Mouse (Mus musculus): ENCODE measurements around the gene Enthd1. TPM values are rescaled to one million over a fixed set of nuclear protein-coding genes. Genes with fewer than 3 reads are reported as not detected.
A peak's percentile ranks its signal among the peaks of the same experiment; 100 is the strongest.

Gene Enthd1
- polyA plus RNA-seq, 1 experiment = not detected

- DNase-seq = no peak
- no peak overlapping the region for H3K4me3 ChIP-seq (replicated peaks; ENCODE audit: insufficient read depth, low read depth, low read length)
- no peak overlapping the region for H3K27ac ChIP-seq (ENCODE audit: insufficient read depth, low read length)
- WGBS = 11% methylated on average over 9 of the region's 9 CpGs
- no peaks in the 10 kb centered on the region for H3K4me1 ChIP-seq (ENCODE audit: control insufficient read depth, insufficient read depth, low read length)
- H3K27me3 ChIP-seq (ENCODE audit: control insufficient read depth, insufficient read depth, low read length) = no peaks in the 10 kb centered on the region
- TF ChIP-seq POLR2A (IDR thresholded peaks at IDR 0.05; ENCODE audit: borderline replicate concordance, insufficient read depth, low read length) = no peak
- TF ChIP-seq CTCF (IDR thresholded peaks at IDR 0.05; ENCODE audit: borderline replicate concordance, insufficient read depth, low read depth, low read length) = no peak
Observed at GRCm38 (mm10) chr15:80462106-80462505, 102.8 kb downstream of the Enthd1 start.

- Histone ChIP-seq H3K27ac (ENCODE audit: insufficient read depth, low read length) (no peak overlapping the region), H3K4me3 (replicated peaks; ENCODE audit: insufficient read depth, low read depth, low read length) (no peak overlapping the region), H3K4me1 (ENCODE audit: control insufficient read depth, insufficient read depth, low read length) (no peaks in the 10 kb centered on the region), H3K27me3 (ENCODE audit: control insufficient read depth, insufficient read depth, low read length) (no peaks in the 10 kb centered on the region)
- no peak for DNase-seq
- TF ChIP-seq POLR2A (IDR thresholded peaks at IDR 0.05; ENCODE audit: borderline replicate concordance, insufficient read depth, low read length) (no peak), CTCF (IDR thresholded peaks at IDR 0.05; ENCODE audit: borderline replicate concordance, insufficient read depth, low read depth, low read length) (no peak)
- WGBS = 81% methylated on average over 2 of the region's 2 CpGs
Observed at GRCm38 (mm10) chr15:80461446-80461845, 103.5 kb downstream of the Enthd1 start.

GRCm38 (mm10) chr15:80460011-80460410, 104.9 kb downstream of the Enthd1 start:
- no peak for DNase-seq
- Histone ChIP-seq H3K27ac (ENCODE audit: insufficient read depth, low read length) (no peak overlapping the region), H3K27me3 (ENCODE audit: control insufficient read depth, insufficient read depth, low read length) (no peaks in the 10 kb centered on the region), H3K4me1 (ENCODE audit: control insufficient read depth, insufficient read depth, low read length) (no peaks in the 10 kb centered on the region), H3K4me3 (replicated peaks; ENCODE audit: insufficient read depth, low read depth, low read length) (no peak overlapping the region)
- TF ChIP-seq CTCF (IDR thresholded peaks at IDR 0.05; ENCODE audit: borderline replicate concordance, insufficient read depth, low read depth, low read length) (no peak), POLR2A (IDR thresholded peaks at IDR 0.05; ENCODE audit: borderline replicate concordance, insufficient read depth, low read length) (no peak)
- WGBS = 76% methylated on average over 9 of the region's 9 CpGs

GRCm38 (mm10) chr15:80457984-80458383, 107.0 kb downstream of the Enthd1 start:
- H3K4me3 ChIP-seq (replicated peaks; ENCODE audit: insufficient read depth, low read depth, low read length) = no peak overlapping the region
- no peak overlapping the region for H3K27ac ChIP-seq (ENCODE audit: insufficient read depth, low read length)
- TF ChIP-seq CTCF (IDR thresholded peaks at IDR 0.05; ENCODE audit: borderline replicate concordance, insufficient read depth, low read depth, low read length) (no peak), POLR2A (IDR thresholded peaks at IDR 0.05; ENCODE audit: borderline replicate concordance, insufficient read depth, low read length) (no peak)
- H3K27me3 ChIP-seq (ENCODE audit: control insufficient read depth, insufficient read depth, low read length) = no peaks in the 10 kb centered on the region
- no peak for DNase-seq
- peaks cover 6% of the 10 kb centered on the region; the same call in 1 of the 2 replicates for H3K4me1 ChIP-seq (ENCODE audit: control insufficient read depth, insufficient read depth, low read length)
- 95% methylated on average over 3 of the region's 3 CpGs for WGBS

GRCm38 (mm10) chr15:80454486-80454885, 110.5 kb downstream of the Enthd1 start:
- TF ChIP-seq POLR2A (IDR thresholded peaks at IDR 0.05; ENCODE audit: borderline replicate concordance, insufficient read depth, low read length) (no peak), CTCF (IDR thresholded peaks at IDR 0.05; ENCODE audit: borderline replicate concordance, insufficient read depth, low read depth, low read length) (no peak)
- no peak overlapping the region for H3K27ac ChIP-seq (ENCODE audit: insufficient read depth, low read length)
- peak; percentile 23 to 31 for DNase-seq
- H3K4me1 ChIP-seq (ENCODE audit: control insufficient read depth, insufficient read depth, low read length) = peaks cover 6% of the 10 kb centered on the region; the same call in 1 of the 2 replicates
- H3K27me3 ChIP-seq (ENCODE audit: control insufficient read depth, insufficient read depth, low read length) = no peaks in the 10 kb centered on the region
- 35% methylated on average over 6 of the region's 6 CpGs for WGBS
- no peak overlapping the region for H3K4me3 ChIP-seq (replicated peaks; ENCODE audit: insufficient read depth, low read depth, low read length)

GRCm38 (mm10) chr15:80452425-80452824, 112.5 kb downstream of the Enthd1 start:
- H3K4me3 ChIP-seq (replicated peaks; ENCODE audit: insufficient read depth, low read depth, low read length) = no peak overlapping the region
- no peak overlapping the region for H3K27ac ChIP-seq (ENCODE audit: insufficient read depth, low read length)
- TF ChIP-seq POLR2A (IDR thresholded peaks at IDR 0.05; ENCODE audit: borderline replicate concordance, insufficient read depth, low read length) (no peak), CTCF (IDR thresholded peaks at IDR 0.05; ENCODE audit: borderline replicate concordance, insufficient read depth, low read depth, low read length) (no peak)
- 70% methylated on average over 16 of the region's 16 CpGs for WGBS
- peaks cover 6% of the 10 kb centered on the region; the same call in 1 of the 2 replicates for H3K4me1 ChIP-seq (ENCODE audit: control insufficient read depth, insufficient read depth, low read length)
- no peak for DNase-seq
- H3K27me3 ChIP-seq (ENCODE audit: control insufficient read depth, insufficient read depth, low read length) = no peaks in the 10 kb centered on the region

GRCm38 (mm10) chr15:80445956-80446687, 118.8 kb downstream of the Enthd1 start:
- H3K27me3 ChIP-seq (ENCODE audit: control insufficient read depth, insufficient read depth, low read length) = no peaks in the 10 kb centered on the region
- no peaks in the 10 kb centered on the region for H3K4me1 ChIP-seq (ENCODE audit: control insufficient read depth, insufficient read depth, low read length)
- TF ChIP-seq CTCF (IDR thresholded peaks at IDR 0.05; ENCODE audit: borderline replicate concordance, insufficient read depth, low read depth, low read length) = no peak
- no peak for TF ChIP-seq POLR2A (IDR thresholded peaks at IDR 0.05; ENCODE audit: borderline replicate concordance, insufficient read depth, low read length)
- DNase-seq = no peak
- 83% methylated on average over 15 of the region's 15 CpGs for WGBS
- H3K4me3 ChIP-seq (replicated peaks; ENCODE audit: insufficient read depth, low read depth, low read length) = no peak overlapping the region
- H3K27ac ChIP-seq (ENCODE audit: insufficient read depth, low read length) = no peak overlapping the region

- no peak overlapping the region for H3K27ac ChIP-seq (ENCODE audit: insufficient read depth, low read length)
- no peaks in the 10 kb centered on the region for H3K4me1 ChIP-seq (ENCODE audit: control insufficient read depth, insufficient read depth, low read length)
- DNase-seq = no peak
- H3K4me3 ChIP-seq (replicated peaks; ENCODE audit: insufficient read depth, low read depth, low read length) = no peak overlapping the region
- no peak for TF ChIP-seq CTCF (IDR thresholded peaks at IDR 0.05; ENCODE audit: borderline replicate concordance, insufficient read depth, low read depth, low read length)
- no peak for TF ChIP-seq POLR2A (IDR thresholded peaks at IDR 0.05; ENCODE audit: borderline replicate concordance, insufficient read depth, low read length)
- 93% methylated on average over 6 of the region's 6 CpGs for WGBS
- no peaks in the 10 kb centered on the region for H3K27me3 ChIP-seq (ENCODE audit: control insufficient read depth, insufficient read depth, low read length)
Observed at GRCm38 (mm10) chr15:80440195-80440594, 124.8 kb downstream of the Enthd1 start.
